Mouse (Mus musculus): Measurements from ENCODE around the gene Arfip2. TPM values are rescaled to one million over a fixed set of nuclear protein-coding genes. Genes with fewer than 3 reads are reported as not detected.

Arfip2 gene
- polyA plus RNA-seq, 1 experiment from 2014 or later, result 78.4 TPM

DNA sequence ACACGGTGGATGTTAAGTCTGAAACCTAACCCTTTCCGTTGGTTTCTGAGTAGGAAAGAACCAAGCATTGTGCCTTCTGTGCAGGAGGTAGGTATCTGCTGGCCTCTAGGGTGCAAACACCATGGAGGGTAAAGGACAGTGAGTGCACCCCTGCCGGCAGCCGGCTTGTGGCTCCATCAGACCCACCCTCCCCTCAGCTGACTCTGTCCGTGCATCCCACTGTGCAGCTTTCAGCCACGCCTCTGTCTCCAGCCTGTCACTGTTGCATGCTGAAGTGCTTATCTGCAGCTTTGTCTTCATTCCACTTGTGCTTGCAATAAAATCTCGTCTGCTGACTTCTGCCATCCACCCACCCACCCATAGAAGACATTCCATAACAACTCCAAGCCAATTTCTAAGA is 50.1 kb downstream of the Arfip2 start:
- Histone ChIP-seq H3K4me2 (ENCODE audit: low read depth, low read length) (no peak overlapping the region), H3K27me3 (ENCODE audit: control insufficient read depth, insufficient read depth, low read length) (no peaks in the 10 kb centered on the region), H3K9me3 (replicated peaks; ENCODE audit: control insufficient read depth, low read length) (no peaks in the 10 kb centered on the region), H3K4me3 (replicated peaks; ENCODE audit: low read length) (no peak overlapping the region), H3K4me1 (ENCODE audit: control insufficient read depth, insufficient read depth, low read length) (no peaks in the 10 kb centered on the region), H3K36me3 (ENCODE audit: control insufficient read depth, insufficient read depth, low read length) (no peaks in the 10 kb centered on the region), H3K9ac (ENCODE audit: low read length) (no peak overlapping the region), H3K27ac (ENCODE audit: low read length) (no peak overlapping the region)
- WGBS, result 42% methylated on average over 7 of the region's 7 CpGs
- no peak for ATAC-seq (ENCODE audit: insufficient read depth, low FRiP score)

DNA sequence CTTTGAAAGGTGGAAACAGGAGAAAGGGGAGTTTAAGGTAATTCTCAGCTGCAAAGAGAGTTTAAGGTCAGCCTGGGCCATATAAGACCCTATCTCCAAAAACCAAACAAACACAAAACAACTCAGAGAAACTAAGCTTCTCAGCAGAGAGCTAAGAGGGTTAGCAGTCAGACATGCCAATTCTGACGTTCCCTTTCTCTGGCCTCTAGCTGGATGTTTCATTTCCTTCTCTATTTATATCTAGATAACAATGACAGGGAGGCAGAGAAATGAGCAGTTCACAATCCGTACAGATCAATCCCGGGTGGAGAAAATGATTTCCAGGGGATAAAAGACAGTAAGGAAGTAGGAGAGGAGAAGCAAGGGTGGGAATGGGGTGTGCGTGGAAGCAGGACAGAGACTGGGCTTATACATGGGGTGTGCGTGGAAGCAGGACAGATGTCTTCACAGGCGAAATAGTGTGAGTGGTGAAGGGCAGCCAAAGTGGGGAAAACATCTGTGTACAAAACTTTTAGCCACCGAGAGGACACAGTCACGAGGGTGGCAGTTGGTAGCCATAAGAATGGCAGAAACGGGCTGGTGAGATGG is 51.8 kb downstream of the Arfip2 start:
- WGBS, result 54% methylated on average over 9 of the region's 9 CpGs
- H3K27ac ChIP-seq (ENCODE audit: low read length), result no peak overlapping the region
- H3K4me1 ChIP-seq (ENCODE audit: control insufficient read depth, insufficient read depth, low read length), result no peaks in the 10 kb centered on the region
- no peaks in the 10 kb centered on the region for H3K27me3 ChIP-seq (ENCODE audit: control insufficient read depth, insufficient read depth, low read length)
- no peaks in the 10 kb centered on the region for H3K9me3 ChIP-seq (replicated peaks; ENCODE audit: control insufficient read depth, low read length)
- H3K9ac ChIP-seq (ENCODE audit: low read length), result no peak overlapping the region
- no peak for ATAC-seq (ENCODE audit: insufficient read depth, low FRiP score)
- no peak overlapping the region for H3K4me2 ChIP-seq (ENCODE audit: low read depth, low read length)
- H3K36me3 ChIP-seq (ENCODE audit: control insufficient read depth, insufficient read depth, low read length), result no peaks in the 10 kb centered on the region
- H3K4me3 ChIP-seq (replicated peaks; ENCODE audit: low read length), result no peak overlapping the region

Other genes with a start within 250 kb of the Arfip2 start
- gene Fam160a2, start 240.4 kb downstream of the Arfip2 start, polyA plus RNA-seq (2015; fragmentation: Nextera tagmentation; extraction: Ambion mirVana), result 40.1 and 44.0 TPM in 2 replicates
- not detected in 2 replicates for gene Cnga4, start 235.8 kb downstream of the Arfip2 start, polyA plus RNA-seq (2015; fragmentation: Nextera tagmentation; extraction: Ambion mirVana)
- gene Cckbr, start 214.7 kb downstream of the Arfip2 start, polyA plus RNA-seq (2015; fragmentation: Nextera tagmentation; extraction: Ambion mirVana), result 1.1 and 1.3 TPM in 2 replicates
- 118 and 135 TPM in 2 replicates for gene Cavin3, start 158.1 kb downstream of the Arfip2 start, polyA plus RNA-seq (2015; fragmentation: Nextera tagmentation; extraction: Ambion mirVana)
- gene Smpd1, start 86.1 kb downstream of the Arfip2 start, polyA plus RNA-seq (2015; fragmentation: Nextera tagmentation; extraction: Ambion mirVana), result 43.3 and 48.7 TPM in 2 replicates
- gene Apbb1, start 58.8 kb downstream of the Arfip2 start, polyA plus RNA-seq (2015; fragmentation: Nextera tagmentation; extraction: Ambion mirVana), result 36.2 and 38.7 TPM in 2 replicates
- 10.8 and 15.1 TPM in 2 replicates for gene Hpx, start 40.3 kb downstream of the Arfip2 start, polyA plus RNA-seq (2015; fragmentation: Nextera tagmentation; extraction: Ambion mirVana)
- gene Trim3, start 6.8 kb downstream of the Arfip2 start, polyA plus RNA-seq (2015; fragmentation: Nextera tagmentation; extraction: Ambion mirVana), result 29.4 and 29.7 TPM in 2 replicates
- 182 and 183 TPM in 2 replicates for gene Timm10b, start 360 bp downstream of the Arfip2 start, polyA plus RNA-seq (2015; fragmentation: Nextera tagmentation; extraction: Ambion mirVana)
- 21.1 and 37.0 TPM in 2 replicates for gene Gm45799, start 136 bp upstream of the Arfip2 start, polyA plus RNA-seq (2015; fragmentation: Nextera tagmentation; extraction: Ambion mirVana)
- gene Dnhd1, start 10.4 kb upstream of the Arfip2 start, polyA plus RNA-seq (2015; fragmentation: Nextera tagmentation; extraction: Ambion mirVana), result 1.4 and 1.5 TPM in 2 replicates
- 417 and 433 TPM in 2 replicates for gene Ilk, start 96.2 kb upstream of the Arfip2 start, polyA plus RNA-seq (2015; fragmentation: Nextera tagmentation; extraction: Ambion mirVana)
- gene Rrp8, start 97.0 kb upstream of the Arfip2 start, polyA plus RNA-seq (2015; fragmentation: Nextera tagmentation; extraction: Ambion mirVana), result 33.4 and 35.7 TPM in 2 replicates
- gene Taf10, start 103.9 kb upstream of the Arfip2 start, polyA plus RNA-seq (2015; fragmentation: Nextera tagmentation; extraction: Ambion mirVana), result 72.5 and 73.2 TPM in 2 replicates
- 77.3 and 82.8 TPM in 2 replicates for gene Tpp1, start 111.8 kb upstream of the Arfip2 start, polyA plus RNA-seq (2015; fragmentation: Nextera tagmentation; extraction: Ambion mirVana)
- 7.4 and 7.7 TPM in 2 replicates for gene Dchs1, start 147.2 kb upstream of the Arfip2 start, polyA plus RNA-seq (2015; fragmentation: Nextera tagmentation; extraction: Ambion mirVana)
- 343 and 350 TPM in 2 replicates for gene Mrpl17, start 170.7 kb upstream of the Arfip2 start, polyA plus RNA-seq (2015; fragmentation: Nextera tagmentation; extraction: Ambion mirVana)